ENCODE assay signal across 8 mouse cellular contexts in the genomic region with DNA sequence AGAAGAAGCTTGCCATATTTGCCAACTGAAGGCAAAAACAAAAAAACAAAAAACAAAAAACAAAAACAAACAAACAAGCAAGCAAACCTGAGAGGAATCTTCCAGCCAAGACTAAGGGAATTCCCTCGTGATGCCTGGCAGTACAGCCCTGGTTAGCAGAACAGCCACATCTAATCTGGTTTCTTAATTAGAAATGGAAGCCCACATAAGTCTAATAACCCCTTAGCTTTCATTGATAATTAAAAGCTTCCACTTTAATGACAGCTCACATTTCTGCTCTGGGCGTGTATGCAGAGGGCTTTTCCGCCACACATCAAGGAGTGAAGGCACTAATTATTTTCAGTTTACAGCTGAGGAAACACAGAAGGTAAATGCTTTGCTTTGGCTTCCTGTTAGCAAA.
"Had no signal": no experiment of that assay in that cellular context is flagged by ENCODE, and none has a peak within 500 bp of the region (broad histone marks: within the 10 kb centered on the region; RNA-seq: fewer than 3 reads in every experiment).

No protein-coding gene starts in this region.

- H3K9ac ChIP-seq: intestine, embryonic 15.5 days; liver, embryonic 15.5 days; midbrain, embryonic 12.5 days; stomach, embryonic 15.5 days had no signal

- H3K36me3 ChIP-seq: intestine, embryonic 15.5 days; liver, embryonic 15.5 days; midbrain, embryonic 12.5 days; stomach, embryonic 15.5 days had no signal

- H3K27me3 ChIP-seq: intestine, embryonic 15.5 days; megakaryocyte, embryonic 14.5 days; midbrain, embryonic 12.5 days; stomach, embryonic 15.5 days had no signal

- ATAC-seq: lung, postnatal 0 days had no signal

- H3K9me3 ChIP-seq: intestine, embryonic 15.5 days; liver, embryonic 15.5 days; midbrain, embryonic 12.5 days; stomach, embryonic 15.5 days had no signal

- H3K4me1 ChIP-seq: intestine, embryonic 15.5 days; liver, embryonic 15.5 days; midbrain, embryonic 12.5 days; stomach, embryonic 15.5 days had no signal

- H3K4me2 ChIP-seq: intestine, embryonic 15.5 days; liver, embryonic 11.5 days; liver, embryonic 15.5 days; midbrain, embryonic 12.5 days; stomach, embryonic 15.5 days had no signal

- H3K27ac ChIP-seq: intestine, embryonic 15.5 days; layer of hippocampus, adult 2 months; liver, embryonic 15.5 days; midbrain, embryonic 12.5 days; stomach, embryonic 15.5 days had no signal

- H3K4me3 ChIP-seq: intestine, embryonic 15.5 days; layer of hippocampus, adult 2 months; liver, embryonic 15.5 days; megakaryocyte, embryonic 14.5 days; midbrain, embryonic 12.5 days; stomach, embryonic 15.5 days had no signal
